28 mouse cellular contexts compared by ENCODE assay signal in genomic region chr16:70869205-70869604, GRCm38 (mm10).
DNase-seq lines count a peak whose midpoint lies in the region; ATAC-seq lines count a peak whose summit lies in the region.
"Had no signal": no experiment of that assay in that cellular context is flagged by ENCODE, and none has a peak within 500 bp of the region (broad histone marks: within the 10 kb centered on the region; RNA-seq: fewer than 3 reads in every experiment).

No protein-coding gene starts in this region.

- no peak for DNase-seq in frontal cortex, postnatal 36 days (ENCODE audit: low spot score in 2 of 2)
- DNase-seq in limb, embryonic 10.5 days (ENCODE audit: low spot score): no peak
- DNase-seq in retina, postnatal 1 day: peak; percentile 31
- DNase-seq in retina, embryonic 14.5 days (ENCODE audit: low spot score): no peak
- DNase-seq: adrenal gland, postnatal 25 days; cerebellum, adult 2 months; cerebellum, postnatal 14 days; gastrocnemius, adult 2 months; gastrocnemius, postnatal 36 days; heart, adult 2 months; kidney, adult 2 months; kidney, postnatal 10 days; layer of hippocampus, postnatal 36 days; left cerebral cortex, postnatal 4 days; liver; lung, adult 2 months; lung, postnatal 10 days; thymus, adult 2 months; thymus, postnatal 36 days had no signal

- H3K27ac ChIP-seq in limb, embryonic 13.5 days: no peak overlapping the region
- no peak overlapping the region for H3K27ac ChIP-seq in limb, embryonic 10.5 days
- H3K27ac ChIP-seq in kidney, embryonic 15.5 days: no peak overlapping the region
- H3K27ac ChIP-seq: gastrocnemius, adult 2 months; heart, adult 2 months; intestine, embryonic 15.5 days; liver, embryonic 14.5 days; macrophage had no signal

- H3K9me3 ChIP-seq in limb, embryonic 13.5 days: no peaks in the 10 kb centered on the region
- H3K9me3 ChIP-seq in limb, embryonic 10.5 days (replicated peaks): no peaks in the 10 kb centered on the region
- no peaks in the 10 kb centered on the region for H3K9me3 ChIP-seq in kidney, embryonic 15.5 days (replicated peaks)
- H3K9me3 ChIP-seq: heart, embryonic 12.5 days; intestine, embryonic 15.5 days had no signal

- H3K27me3 ChIP-seq in limb, embryonic 13.5 days: no peaks in the 10 kb centered on the region
- no peaks in the 10 kb centered on the region for H3K27me3 ChIP-seq in limb, embryonic 10.5 days (ENCODE audit: low read depth, poor library complexity, severe bottlenecking)
- H3K27me3 ChIP-seq in kidney, embryonic 15.5 days: no peaks in the 10 kb centered on the region
- H3K27me3 ChIP-seq: heart, embryonic 12.5 days; intestine, embryonic 15.5 days had no signal

- H3K9ac ChIP-seq in limb, embryonic 13.5 days: no peak overlapping the region
- H3K9ac ChIP-seq in kidney, embryonic 15.5 days: no peak overlapping the region
- H3K9ac ChIP-seq: heart, embryonic 12.5 days; intestine, embryonic 15.5 days; liver, embryonic 14.5 days had no signal

- no peaks in the 10 kb centered on the region for H3K4me1 ChIP-seq in limb, embryonic 13.5 days
- no peaks in the 10 kb centered on the region for H3K4me1 ChIP-seq in limb, embryonic 10.5 days
- no peaks in the 10 kb centered on the region for H3K4me1 ChIP-seq in kidney, embryonic 15.5 days
- H3K4me1 ChIP-seq: heart, embryonic 12.5 days; intestine, embryonic 15.5 days had no signal

- peak; percentile 51 for ATAC-seq in frontal cortex, adult (ENCODE audit: low TSS enrichment)
- peak; percentile 48; the same call in 1 of the 2 replicates for ATAC-seq in limb, embryonic 13.5 days (ENCODE audit: low FRiP score, low read depth)
- no peak for ATAC-seq in kidney, embryonic 15.5 days (replicated peaks; ENCODE audit: low FRiP score)
- ATAC-seq: CD4-positive, CD25-positive, alpha-beta regulatory T cell, adult 4 months; intestine, embryonic 15.5 days had no signal

- no peak overlapping the region for H3K4me2 ChIP-seq in limb, embryonic 13.5 days (replicated peaks)
- H3K4me2 ChIP-seq in kidney, embryonic 15.5 days: no peak overlapping the region
- H3K4me2 ChIP-seq: heart, embryonic 12.5 days; intestine, embryonic 15.5 days had no signal

- no peak overlapping the region for H3K4me3 ChIP-seq in limb, embryonic 13.5 days
- H3K4me3 ChIP-seq in limb, embryonic 10.5 days: no peak overlapping the region
- H3K4me3 ChIP-seq in kidney, embryonic 15.5 days (replicated peaks): no peak overlapping the region
- H3K4me3 ChIP-seq: erythroblast, embryonic 14.5 days; gastrocnemius, adult 2 months; heart, adult 2 months; heart, embryonic 12.5 days; intestine, embryonic 15.5 days had no signal

- WGBS in limb, embryonic 13.5 days: 53% methylated on average over 4 of the region's 4 CpGs
- WGBS in limb, embryonic 10.5 days: 83% methylated on average over 4 of the region's 4 CpGs
- 78% methylated on average over 4 of the region's 4 CpGs for WGBS in kidney, embryonic 15.5 days

- no peaks in the 10 kb centered on the region for H3K36me3 ChIP-seq in limb, embryonic 13.5 days
- H3K36me3 ChIP-seq in limb, embryonic 10.5 days: no peaks in the 10 kb centered on the region
- no peaks in the 10 kb centered on the region for H3K36me3 ChIP-seq in kidney, embryonic 15.5 days
- H3K36me3 ChIP-seq: heart, embryonic 12.5 days; intestine, embryonic 15.5 days had no signal
